9 mouse cellular contexts compared by ENCODE assay signal in genomic region chr11:99022384-99022933, GRCm38 (mm10). TPM values are rescaled to one million over a fixed set of nuclear protein-coding genes. Genes with fewer than 3 reads are reported as not detected.
DNase-seq lines count a peak whose midpoint lies in the region; ATAC-seq and TF ChIP-seq lines count a peak whose summit lies in the region.
"Had no signal": no experiment of that assay in that cellular context is flagged by ENCODE, and none has a peak within 500 bp of the region (broad histone marks: within the 10 kb centered on the region; RNA-seq: fewer than 3 reads in every experiment).

No protein-coding gene starts in this region.

- no peak for TF ChIP-seq CTCF in forebrain, postnatal 0 days (IDR thresholded peaks at IDR 0.05; ENCODE audit: low read depth)
- TF ChIP-seq CTCF in thymus, adult 2 months (IDR thresholded peaks at IDR 0.05; ENCODE audit: borderline replicate concordance, control insufficient read depth, extremely low read depth, insufficient read depth, low read length, poor library complexity), result no peak

- ATAC-seq in forebrain, postnatal 0 days, result no peak
- no peak for ATAC-seq in limb, embryonic 15.5 days (ENCODE audit: insufficient number of reproducible peaks, low FRiP score, low TSS enrichment, low read depth)
- ATAC-seq in inflammation-experienced regulatory T-cells, adult 6 months, result no peak

- no peaks in the 10 kb centered on the region for H3K27me3 ChIP-seq in forebrain, embryonic 10.5 days (ENCODE audit: poor library complexity, severe bottlenecking)
- H3K27me3 ChIP-seq in forebrain, postnatal 0 days (ENCODE audit: insufficient read depth, low read length), result no peaks in the 10 kb centered on the region
- H3K27me3 ChIP-seq in thymus, adult 2 months (ENCODE audit: control insufficient read depth, insufficient read depth, low read length), result no peaks in the 10 kb centered on the region
- H3K27me3 ChIP-seq in limb, embryonic 15.5 days, result no peaks in the 10 kb centered on the region

- TF ChIP-seq POLR2A in thymus, adult 2 months (IDR thresholded peaks at IDR 0.05; ENCODE audit: control insufficient read depth, extremely low read depth, insufficient read depth, low read length, poor library complexity), result no peak

- no peak for DNase-seq in forebrain, embryonic 10.5 days (ENCODE audit: extremely low spot score, low spot score)
- DNase-seq in forebrain, postnatal 0 days, result no peak
- no peak for DNase-seq in thymus, adult 2 months
- no peak for DNase-seq in thymus, postnatal 10 days (ENCODE audit: low spot score in 2 of 2)
- no peak for DNase-seq in cerebellum, postnatal 36 days
- no peak for DNase-seq in MN1 (ENCODE audit: low spot score)
- DNase-seq: kidney, postnatal 4 days had no signal

- H3K9me3 ChIP-seq in forebrain, embryonic 10.5 days, result no peaks in the 10 kb centered on the region
- no peaks in the 10 kb centered on the region for H3K9me3 ChIP-seq in forebrain, postnatal 0 days (ENCODE audit: low read length)
- H3K9me3 ChIP-seq in limb, embryonic 15.5 days, result no peaks in the 10 kb centered on the region

- peak overlapping the region; percentile 59 for H3K4me3 ChIP-seq in forebrain, embryonic 10.5 days
- no peak overlapping the region for H3K4me3 ChIP-seq in forebrain, postnatal 0 days (ENCODE audit: low read depth, low read length)
- H3K4me3 ChIP-seq in thymus, adult 2 months (ENCODE audit: control insufficient read depth, insufficient read depth, low read length), result peak overlapping the region; percentile 20; the same call in 1 of the 2 replicates
- peak overlapping the region; percentile 68 for H3K4me3 ChIP-seq in limb, embryonic 15.5 days

- 88% methylated on average over 5 of the region's 5 CpGs for WGBS in forebrain, embryonic 10.5 days
- 74% methylated on average over 5 of the region's 5 CpGs for WGBS in forebrain, postnatal 0 days
- WGBS in thymus, adult 2 months, result 84% methylated on average over 5 of the region's 5 CpGs
- 82% methylated on average over 5 of the region's 5 CpGs for WGBS in limb, embryonic 15.5 days

- H3K27ac ChIP-seq in forebrain, embryonic 10.5 days, result peak overlapping the region; percentile 94; the same call in 1 of the 2 replicates
- H3K27ac ChIP-seq in forebrain, postnatal 0 days (ENCODE audit: low read depth, low read length), result no peak overlapping the region
- no peak overlapping the region for H3K27ac ChIP-seq in thymus, adult 2 months (ENCODE audit: control insufficient read depth, insufficient read depth, low read length)
- no peak overlapping the region for H3K27ac ChIP-seq in limb, embryonic 15.5 days

- no peak overlapping the region for H3K9ac ChIP-seq in forebrain, postnatal 0 days
- H3K9ac ChIP-seq in limb, embryonic 15.5 days, result no peak overlapping the region

- H3K36me3 ChIP-seq in forebrain, embryonic 10.5 days (replicated peaks), result peaks cover 53% of the 10 kb centered on the region
- H3K36me3 ChIP-seq in forebrain, postnatal 0 days (ENCODE audit: insufficient read depth), result no peaks in the 10 kb centered on the region
- H3K36me3 ChIP-seq in thymus, adult 2 months (ENCODE audit: control insufficient read depth, insufficient read depth, low read length), result peaks cover 19% of the 10 kb centered on the region
- peaks cover 24% of the 10 kb centered on the region for H3K36me3 ChIP-seq in limb, embryonic 15.5 days

- H3K4me2 ChIP-seq in forebrain, postnatal 0 days (ENCODE audit: low read depth), result no peak overlapping the region
- H3K4me2 ChIP-seq in limb, embryonic 15.5 days, result peak overlapping the region; percentile 71

- peaks cover 24% of the 10 kb centered on the region for H3K4me1 ChIP-seq in forebrain, embryonic 10.5 days
- H3K4me1 ChIP-seq in forebrain, postnatal 0 days (ENCODE audit: insufficient read depth), result no peaks in the 10 kb centered on the region
- peaks cover 20% of the 10 kb centered on the region for H3K4me1 ChIP-seq in thymus, adult 2 months (replicated peaks; ENCODE audit: control insufficient read depth, insufficient read depth, low read length)
- peaks cover 20% of the 10 kb centered on the region for H3K4me1 ChIP-seq in limb, embryonic 15.5 days

RNA-seq across cellular contexts. Expression of gene Top2a, which starts 1.5 kb away (rescaled TPM):
- 366 and 373 TPM in 2 replicates for polyA plus RNA-seq in forebrain, embryonic 10.5 days (2016; fragmentation: Nextera tagmentation; extraction: Ambion mirVana)
- 30.2 and 40.7 TPM in 2 replicates for total RNA-seq in forebrain, postnatal 0 days (2014; rRNA removed)
- 18.1 and 19.7 TPM in 2 replicates for polyA plus RNA-seq in forebrain, postnatal 0 days (2015; fragmentation: Nextera tagmentation; extraction: Ambion mirVana)
- 59.2 and 85.6 TPM in 2 replicates for polyA plus RNA-seq in thymus, adult 2 months (2012; rRNA removed)
- polyA plus RNA-seq in limb, embryonic 15.5 days (2015; fragmentation: Nextera tagmentation; extraction: Ambion mirVana), result 162 and 178 TPM in 2 replicates
- 100 to 1,000 TPM in 1 of 3 experiments, 10 to 100 TPM in 2; 34.9 to 332 (median 36.3) TPM for polyA plus RNA-seq in inflammation-experienced regulatory T-cells, adult 6 months (2017; shearing (Covaris generic))

RNA-seq across cellular contexts. Expression of gene Igfbp4, which starts 18.6 kb away (rescaled TPM):
- polyA plus RNA-seq in forebrain, embryonic 10.5 days (2016; fragmentation: Nextera tagmentation; extraction: Ambion mirVana), result 364 and 368 TPM in 2 replicates
- 99.0 and 102 TPM in 2 replicates for total RNA-seq in forebrain, postnatal 0 days (2014; rRNA removed)
- polyA plus RNA-seq in forebrain, postnatal 0 days (2015; fragmentation: Nextera tagmentation; extraction: Ambion mirVana), result 128 and 142 TPM in 2 replicates
- polyA plus RNA-seq in thymus, adult 2 months (2012; rRNA removed), result 176 and 220 TPM in 2 replicates
- polyA plus RNA-seq in limb, embryonic 15.5 days (2015; fragmentation: Nextera tagmentation; extraction: Ambion mirVana), result 1,243 and 1,296 TPM in 2 replicates
- polyA plus RNA-seq in inflammation-experienced regulatory T-cells, adult 6 months (2017; shearing (Covaris generic)), result 10 to 100 TPM in 2 of 3 experiments, under 1 TPM in 1; 0.09 to 20.6 (median 14.8) TPM

RNA-seq across cellular contexts. Expression of gene Gjd3, which starts 39.6 kb away (rescaled TPM):
- polyA plus RNA-seq in forebrain, embryonic 10.5 days (2016; fragmentation: Nextera tagmentation; extraction: Ambion mirVana), result 0.20 and 0.24 TPM in 2 replicates
- total RNA-seq in forebrain, postnatal 0 days (2014; rRNA removed), result 1.2 and 1.4 TPM in 2 replicates
- polyA plus RNA-seq in forebrain, postnatal 0 days (2015; fragmentation: Nextera tagmentation; extraction: Ambion mirVana), result 2.0 and 2.7 TPM in 2 replicates
- 1.3 and 1.9 TPM in 2 replicates for polyA plus RNA-seq in thymus, adult 2 months (2012; rRNA removed)
- 0.49 and 0.86 TPM in 2 replicates for polyA plus RNA-seq in limb, embryonic 15.5 days (2015; fragmentation: Nextera tagmentation; extraction: Ambion mirVana)
- polyA plus RNA-seq in inflammation-experienced regulatory T-cells, adult 6 months (2017; shearing (Covaris generic)), result not detected
